Mouse (Mus musculus) layer of hippocampus, adult 2 months (tissue): ENCODE results near the gene Atxn1. TPM values are rescaled to one million over a fixed set of nuclear protein-coding genes. Genes with fewer than 3 reads are reported as not detected.

Source experiments
- DNase-seq, 2 experiments: peaks; one replicate each; pipeline ENCODE4 v3.0.0; 2022; ENCODE audit warnings: low spot score in 2 of 2
- H3K27ac ChIP-seq: fragments of 200-600 bp; 2 replicates; pipeline ENCODE4 v1.8.1; 2022
- H3K4me3 ChIP-seq: fragments of 200-600 bp; 2 replicates; pipeline ENCODE4 v1.8.1; 2022; ENCODE audit warnings: mild to moderate bottlenecking
- CTCF ChIP-seq: fragments of 200-600 bp; conservative IDR thresholded peaks from 2 replicates; pipeline ENCODE4 v1.8.1; 2022; ENCODE audit warnings: antibody characterized with exemption, mild to moderate bottlenecking, moderate library complexity
- total RNA-seq, 2 experiments: library from RNA; stranded (reverse); gene quantifications; 2 replicates each; pipeline ENCODE4 v1.2.3; 2021

Atxn1 gene
- total RNA-seq, 2 experiments from 2014 or later = 128 to 131 TPM

GRCm38 (mm10) chr13:45530754-45531153 is 434.1 kb downstream of the Atxn1 start:
- peak; percentile 36 to 51 for DNase-seq
- peak overlapping the region; percentile 43; the same call in 1 of the 2 replicates for H3K27ac ChIP-seq
- no peak for TF ChIP-seq CTCF
- no peak overlapping the region for H3K4me3 ChIP-seq

- no peak overlapping the region for H3K4me3 ChIP-seq
- H3K27ac ChIP-seq = no peak overlapping the region
- no peak for DNase-seq
Measured at GRCm38 (mm10) chr13:45528787-45529186, 436.0 kb downstream of the Atxn1 start.

GRCm38 (mm10) chr13:45527232-45527964 is 437.4 kb downstream of the Atxn1 start:
- H3K4me3 ChIP-seq = no peak overlapping the region
- DNase-seq = no peak
- no peak overlapping the region for H3K27ac ChIP-seq
- no peak for TF ChIP-seq CTCF

More at GRCm38 (mm10) chr13:45528787-45529186, 436.0 kb downstream of the Atxn1 start:
- TF ChIP-seq CTCF = no peak

- no peak for TF ChIP-seq CTCF
- Histone ChIP-seq H3K4me3 (no peak overlapping the region), H3K27ac (peak overlapping the region; percentile 28; the same call in 1 of the 2 replicates)
- no peak for DNase-seq
Measured at GRCm38 (mm10) chr13:45526230-45526629, 438.6 kb downstream of the Atxn1 start.

GRCm38 (mm10) chr13:45524791-45525435 is 439.9 kb downstream of the Atxn1 start:
- DNase-seq = no peak
- Histone ChIP-seq H3K4me3 (no peak overlapping the region), H3K27ac (no peak overlapping the region)
- no peak for TF ChIP-seq CTCF

- Histone ChIP-seq H3K4me3 (no peak overlapping the region), H3K27ac (no peak overlapping the region)
- TF ChIP-seq CTCF = no peak
Measured at GRCm38 (mm10) chr13:45524305-45524704, 440.5 kb downstream of the Atxn1 start.

GRCm38 (mm10) chr13:45516501-45517393 is 448.1 kb downstream of the Atxn1 start:
- Histone ChIP-seq H3K4me3 (0 out of 2 replicates have a peak overlapping the region, but pooled peaks have one; percentile 0), H3K27ac (no peak overlapping the region)
- no peak for TF ChIP-seq CTCF
- no peak for DNase-seq

More at GRCm38 (mm10) chr13:45524305-45524704, 440.5 kb downstream of the Atxn1 start:
- no peak for DNase-seq

GRCm38 (mm10) chr13:45514832-45515422 is 449.9 kb downstream of the Atxn1 start:
- no peak for DNase-seq
- no peak for TF ChIP-seq CTCF
- peak overlapping the region; percentile 51 for H3K27ac ChIP-seq
- no peak overlapping the region for H3K4me3 ChIP-seq

- no peak for DNase-seq
- peak overlapping the region; percentile 51; the same call in 1 of the 2 replicates for H3K27ac ChIP-seq
- TF ChIP-seq CTCF = no peak
- H3K4me3 ChIP-seq = no peak overlapping the region
Measured at GRCm38 (mm10) chr13:45514115-45514514, 450.7 kb downstream of the Atxn1 start.

GRCm38 (mm10) chr13:45513009-45513984 is 451.5 kb downstream of the Atxn1 start:
- no peak for TF ChIP-seq CTCF

GRCm38 (mm10) chr13:45512531-45512930 is 452.3 kb downstream of the Atxn1 start:
- DNase-seq = no peak
- no peak overlapping the region for H3K4me3 ChIP-seq
- H3K27ac ChIP-seq = peak overlapping the region; percentile 36; the same call in 1 of the 2 replicates
- TF ChIP-seq CTCF = no peak; the same call in 1 of the 2 replicates

More at GRCm38 (mm10) chr13:45513009-45513984, 451.5 kb downstream of the Atxn1 start:
- DNase-seq = no peak
- Histone ChIP-seq H3K4me3 (no peak overlapping the region), H3K27ac (no peak overlapping the region)
